Mouse (Mus musculus): ENCODE data around the gene Trappc1. TPM values are rescaled to one million over a fixed set of nuclear protein-coding genes. Genes with fewer than 3 reads are reported as not detected.
"Not testable (repeated sequence)": the region's sequence is repeated elsewhere in the genome, so short reads cannot be mapped to it uniquely, and the experiment has no call there.

Trappc1 gene
- total RNA-seq (2015) (219 and 269 TPM in 2 replicates), total RNA-seq (2017) (155 and 195 TPM in 2 replicates)

GRCm38 (mm10) chr11:69323667-69324111 lies at the start of gene Trappc1, which contains the start of gene Cntrob:
Trappc1 (plus strand) TSS chr11:69323980.
Cntrob (minus strand) TSS chr11:69323775.
- ATAC-seq (ENCODE audit: poor library complexity, severe bottlenecking) = peak; percentile 87

GRCm38 (mm10) chr11:69275650-69276049 lies 48.1 kb upstream of the Trappc1 start:
- ATAC-seq (ENCODE audit: poor library complexity, severe bottlenecking) = no peak

- ATAC-seq (ENCODE audit: poor library complexity, severe bottlenecking) = no peak
Measured at GRCm38 (mm10) chr11:69276081-69276480, 47.7 kb upstream of the Trappc1 start.

GRCm38 (mm10) chr11:69277267-69277666 lies 46.5 kb upstream of the Trappc1 start:
- no peak for ATAC-seq (ENCODE audit: poor library complexity, severe bottlenecking)

- no peak for ATAC-seq (ENCODE audit: poor library complexity, severe bottlenecking)
Measured at GRCm38 (mm10) chr11:69291111-69291510, 32.7 kb upstream of the Trappc1 start.

- no peak for ATAC-seq (ENCODE audit: poor library complexity, severe bottlenecking)
Measured at GRCm38 (mm10) chr11:69295286-69295685, 28.5 kb upstream of the Trappc1 start.

GRCm38 (mm10) chr11:69297799-69298198 lies 26.0 kb upstream of the Trappc1 start:
- ATAC-seq (ENCODE audit: poor library complexity, severe bottlenecking) = no peak

GRCm38 (mm10) chr11:69298231-69298630 lies 25.5 kb upstream of the Trappc1 start:
- no peak for ATAC-seq (ENCODE audit: poor library complexity, severe bottlenecking)

- no peak for ATAC-seq (ENCODE audit: poor library complexity, severe bottlenecking)
Measured at GRCm38 (mm10) chr11:69302817-69303216, 21.0 kb upstream of the Trappc1 start.

- no peak for ATAC-seq (ENCODE audit: poor library complexity, severe bottlenecking)
Measured at GRCm38 (mm10) chr11:69305291-69305690, 18.5 kb upstream of the Trappc1 start.

- ATAC-seq (ENCODE audit: poor library complexity, severe bottlenecking) = no peak
Measured at GRCm38 (mm10) chr11:69306039-69306438, 17.7 kb upstream of the Trappc1 start.

GRCm38 (mm10) chr11:69311266-69311665 lies 12.5 kb upstream of the Trappc1 start:
- ATAC-seq (ENCODE audit: poor library complexity, severe bottlenecking) = no peak

GRCm38 (mm10) chr11:69316361-69316760 lies 7.4 kb upstream of the Trappc1 start:
- ATAC-seq (ENCODE audit: poor library complexity, severe bottlenecking) = no peak

GRCm38 (mm10) chr11:69318000-69318399 lies 5.8 kb upstream of the Trappc1 start:
- not testable (repeated sequence) for ATAC-seq (ENCODE audit: poor library complexity, severe bottlenecking)

GRCm38 (mm10) chr11:69321580-69321979 lies 2.2 kb upstream of the Trappc1 start:
- no peak for ATAC-seq (ENCODE audit: poor library complexity, severe bottlenecking)

- ATAC-seq (ENCODE audit: poor library complexity, severe bottlenecking) = no peak
Measured at GRCm38 (mm10) chr11:69322010-69322409, 1.8 kb upstream of the Trappc1 start.

- ATAC-seq (ENCODE audit: poor library complexity, severe bottlenecking) = no peak
Measured at GRCm38 (mm10) chr11:69322693-69323471, 898 bp upstream of the Trappc1 start.

GRCm38 (mm10) chr11:69324749-69325148 lies 969 bp downstream of the Trappc1 start:
- no peak for ATAC-seq (ENCODE audit: poor library complexity, severe bottlenecking)

- peak; percentile 76 for ATAC-seq (ENCODE audit: poor library complexity, severe bottlenecking)
Measured at GRCm38 (mm10) chr11:69325628-69326407, 2.0 kb downstream of the Trappc1 start, which contains the start of gene Kcnab3. Kcnab3 (plus strand) TSS chr11:69326258.

GRCm38 (mm10) chr11:69326408-69327156 lies 2.8 kb downstream of the Trappc1 start:
- no peak for ATAC-seq (ENCODE audit: poor library complexity, severe bottlenecking)

GRCm38 (mm10) chr11:69327157-69327442 lies 3.3 kb downstream of the Trappc1 start:
- no peak for ATAC-seq (ENCODE audit: poor library complexity, severe bottlenecking)
